Mouse (Mus musculus): ENCODE results near the gene Erp29.

Erp29 gene

GRCm38 (mm10) chr5:121448450-121448849 is 3.9 kb downstream of the Erp29 start:
- DNase-seq: no peak

- no peak for DNase-seq
These were observed 7.4 kb downstream of the Erp29 start for GRCm38 (mm10) chr5:121444870-121445269.

GRCm38 (mm10) chr5:121443548-121443947 is 8.8 kb downstream of the Erp29 start:
- peak; percentile 47 for DNase-seq

GRCm38 (mm10) chr5:121438756-121439155 is 13.6 kb downstream of the Erp29 start:
- no peak for DNase-seq

GRCm38 (mm10) chr5:121438131-121438530 is 14.2 kb downstream of the Erp29 start:
- DNase-seq: no peak

GRCm38 (mm10) chr5:121428954-121429353 is 23.4 kb downstream of the Erp29 start:
- no peak for DNase-seq

GRCm38 (mm10) chr5:121423297-121423696 is 29.0 kb downstream of the Erp29 start:
- DNase-seq: peak; percentile 83

GRCm38 (mm10) chr5:121422787-121423186 is 29.5 kb downstream of the Erp29 start:
- DNase-seq: no peak

- no peak for DNase-seq
These were observed 31.6 kb downstream of the Erp29 start for GRCm38 (mm10) chr5:121420721-121421120.

GRCm38 (mm10) chr5:121410975-121411374 is 41.3 kb downstream of the Erp29 start:
- no peak for DNase-seq

GRCm38 (mm10) chr5:121407856-121408255 is 44.5 kb downstream of the Erp29 start:
- DNase-seq: no peak

GRCm38 (mm10) chr5:121400849-121401248 is 51.5 kb downstream of the Erp29 start:
- DNase-seq: no peak

- no peak for DNase-seq
These were observed 52.2 kb downstream of the Erp29 start for GRCm38 (mm10) chr5:121400064-121400463.

GRCm38 (mm10) chr5:121399540-121399939 is 52.8 kb downstream of the Erp29 start:
- DNase-seq: no peak

GRCm38 (mm10) chr5:121398965-121399462 is 53.3 kb downstream of the Erp29 start:
- DNase-seq: no peak

GRCm38 (mm10) chr5:121398146-121398964 is 54.0 kb downstream of the Erp29 start:
- DNase-seq: no peak

GRCm38 (mm10) chr5:121397187-121398145 is 54.8 kb downstream of the Erp29 start, which contains the start of gene Naa25:
Gene Naa25 (plus strand): TSS chr5:121397936.
- DNase-seq: peak; percentile 97

GRCm38 (mm10) chr5:121395621-121396020 is 56.7 kb downstream of the Erp29 start:
- DNase-seq: no peak

GRCm38 (mm10) chr5:121393402-121393801 is 58.9 kb downstream of the Erp29 start:
- no peak for DNase-seq

GRCm38 (mm10) chr5:121392667-121393380 is 59.5 kb downstream of the Erp29 start:
- peak; percentile 60 for DNase-seq

GRCm38 (mm10) chr5:121389691-121390090 is 62.6 kb downstream of the Erp29 start:
- no peak for DNase-seq

- no peak for DNase-seq
These were observed 63.2 kb downstream of the Erp29 start for GRCm38 (mm10) chr5:121389106-121389505.

GRCm38 (mm10) chr5:121387126-121387525 is 65.2 kb downstream of the Erp29 start:
- DNase-seq: no peak
